Mouse (Mus musculus) right cerebral cortex, postnatal 14 days (tissue): ENCODE results near the gene D10Jhu81e.
"Not testable (repeated sequence)": the region's sequence is repeated elsewhere in the genome, so short reads cannot be mapped to it uniquely, and the experiment has no call there.

Experiments used
- DNase-seq: peaks from one replicate; pipeline ENCODE4 v3.0.0; 2022

The D10Jhu81e gene

DNA sequence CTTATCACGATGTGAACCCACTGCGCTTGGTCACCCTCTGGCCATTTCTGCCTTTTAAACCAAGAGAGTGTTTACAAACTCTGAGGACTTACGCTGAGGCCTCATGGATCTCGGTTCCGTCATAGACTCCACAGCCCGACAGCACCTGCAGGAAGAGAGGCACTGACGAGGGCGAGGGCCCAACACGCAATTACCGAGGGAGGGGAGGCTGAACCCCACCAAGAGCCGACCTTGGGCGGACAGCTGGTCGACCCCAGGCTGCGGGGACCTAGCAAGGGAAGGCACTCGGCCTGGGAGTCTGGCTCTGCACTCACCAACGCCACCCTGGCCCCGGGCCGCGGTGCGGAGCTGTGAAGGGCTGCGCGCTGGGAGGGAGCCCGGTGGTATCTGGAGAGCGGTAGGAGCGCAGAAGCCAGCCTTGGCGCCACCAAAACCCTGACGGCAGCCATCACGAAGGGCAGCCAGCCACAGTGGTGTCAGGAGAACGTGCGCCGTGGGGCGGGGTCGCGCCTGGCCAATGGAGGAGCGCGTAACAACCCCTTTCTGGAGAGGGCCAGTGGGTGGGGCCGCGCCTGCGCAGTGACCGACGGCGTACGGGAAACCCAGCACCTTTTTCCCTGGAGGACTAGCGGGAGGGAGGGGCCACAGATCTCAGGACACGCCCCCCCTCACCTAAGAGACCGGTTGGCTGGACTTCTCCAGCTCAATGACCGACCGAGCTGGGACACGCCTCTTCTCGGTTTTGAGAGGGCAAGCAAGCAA lies at the start of gene D10Jhu81e:
Gene D10Jhu81e (minus strand): TSS at position 502 of the 762 bp plus-strand sequence.
- DNase-seq: peak; percentile 100

DNA sequence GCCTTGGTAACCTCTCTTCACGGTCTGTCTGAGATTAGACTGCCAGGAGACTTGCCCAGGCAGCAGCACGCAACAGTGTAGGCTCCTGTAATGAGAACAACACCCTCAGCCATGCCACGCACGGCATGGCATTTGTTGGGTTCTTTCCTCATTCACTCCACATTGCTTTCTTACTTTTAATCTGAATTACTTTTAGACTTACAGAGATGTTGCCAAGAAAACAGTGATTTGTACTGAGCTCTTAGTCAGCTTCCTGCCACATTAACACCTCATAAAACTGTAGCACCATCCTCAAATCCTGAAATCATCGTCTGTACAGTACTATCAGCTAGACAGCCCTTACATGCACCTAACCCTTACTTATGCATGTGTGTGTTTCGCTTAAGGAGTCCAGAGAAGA lies 49.0 kb upstream of the D10Jhu81e start:
- no peak for DNase-seq

DNA sequence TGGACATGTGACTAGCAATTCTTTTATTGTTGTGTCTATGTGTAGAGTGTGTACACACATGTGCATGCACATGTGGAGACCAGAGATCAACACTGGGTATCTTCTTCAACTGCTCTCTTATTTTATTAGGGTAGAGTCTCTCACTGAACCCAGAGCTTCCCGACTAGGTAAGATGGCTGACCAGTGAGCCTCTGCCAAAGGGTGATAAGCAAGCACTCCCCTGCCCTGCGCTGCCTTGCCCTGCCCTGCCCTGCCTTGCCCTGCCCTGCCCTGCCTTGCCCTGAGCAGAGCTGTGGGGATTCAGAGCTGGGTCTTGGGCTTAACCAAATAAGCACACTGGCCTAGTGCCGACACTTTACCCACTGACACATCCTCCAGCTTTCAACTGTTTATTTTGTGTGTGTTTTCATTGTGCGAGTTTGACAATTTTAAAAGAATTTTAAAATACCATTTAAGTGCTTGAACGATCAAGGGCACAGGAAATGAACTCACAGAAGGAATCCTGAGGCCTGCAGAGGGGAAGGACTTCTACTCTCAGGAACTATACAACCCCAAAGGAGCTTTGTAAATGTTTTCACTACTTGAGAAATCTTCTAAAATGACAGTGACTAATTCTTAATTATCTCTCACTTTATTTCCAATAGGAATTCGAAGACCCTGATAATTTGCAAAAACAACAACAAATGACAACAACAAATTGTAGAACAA lies 46.9 kb upstream of the D10Jhu81e start:
- DNase-seq: no peak

DNA sequence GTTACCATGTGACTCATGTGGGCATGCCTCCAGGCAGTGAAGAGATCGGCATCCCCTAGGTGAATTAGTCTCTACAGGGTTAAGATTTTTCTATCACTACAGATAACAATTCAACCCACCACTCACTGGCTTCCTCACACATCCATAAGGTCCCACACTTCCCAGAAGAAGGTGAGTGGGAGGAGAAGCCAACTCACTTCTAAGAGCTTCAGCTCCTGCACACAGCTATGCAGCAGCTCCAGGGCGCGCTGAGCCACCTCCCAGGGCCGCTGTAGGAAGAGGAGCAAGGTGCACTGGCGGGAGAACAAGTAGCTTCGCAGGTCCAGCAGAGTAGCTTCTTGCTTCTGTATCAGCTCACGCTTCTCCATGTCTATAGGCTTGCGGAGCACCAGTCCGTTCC lies 44.8 kb upstream of the D10Jhu81e start:
- no peak for DNase-seq

DNA sequence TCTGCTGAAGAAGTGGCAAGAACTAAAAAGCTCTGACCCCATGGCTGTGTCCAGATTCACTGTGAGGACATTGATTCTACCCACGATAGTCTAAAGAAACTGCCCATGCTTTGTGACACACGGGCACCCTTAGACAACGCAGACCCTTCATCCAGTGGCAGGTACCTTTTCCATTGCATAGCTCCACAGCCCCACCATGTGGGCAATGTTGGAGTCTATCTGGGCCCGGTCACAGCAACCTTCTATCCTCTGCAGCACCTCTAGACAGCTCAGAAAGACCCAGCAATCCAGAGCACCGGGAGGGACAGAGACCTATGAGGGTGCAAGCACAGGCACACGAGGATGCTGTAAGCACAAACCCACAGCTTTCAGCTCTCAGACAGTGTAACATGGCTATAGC lies 41.7 kb upstream of the D10Jhu81e start:
- DNase-seq: peak; percentile 25

DNA sequence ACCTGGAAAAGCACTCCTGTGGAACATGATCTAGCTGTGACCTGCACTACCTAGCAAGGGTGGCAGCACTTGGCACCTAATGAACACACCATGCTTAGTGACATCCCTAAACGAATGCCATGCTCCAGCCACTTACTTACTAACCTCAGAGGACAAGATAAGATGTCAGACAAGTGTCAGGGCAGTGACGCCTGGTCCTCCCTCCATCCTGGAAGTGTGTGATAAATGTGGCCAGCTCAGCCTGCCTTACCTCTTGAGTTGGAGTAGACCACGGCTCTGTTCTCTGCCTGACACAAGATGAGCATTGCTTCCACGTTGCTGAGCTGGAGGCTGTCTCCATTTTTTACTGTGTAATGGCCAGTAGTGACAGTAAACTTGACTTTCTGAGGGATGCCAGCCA lies 31.6 kb upstream of the D10Jhu81e start:
- DNase-seq: no peak

DNA sequence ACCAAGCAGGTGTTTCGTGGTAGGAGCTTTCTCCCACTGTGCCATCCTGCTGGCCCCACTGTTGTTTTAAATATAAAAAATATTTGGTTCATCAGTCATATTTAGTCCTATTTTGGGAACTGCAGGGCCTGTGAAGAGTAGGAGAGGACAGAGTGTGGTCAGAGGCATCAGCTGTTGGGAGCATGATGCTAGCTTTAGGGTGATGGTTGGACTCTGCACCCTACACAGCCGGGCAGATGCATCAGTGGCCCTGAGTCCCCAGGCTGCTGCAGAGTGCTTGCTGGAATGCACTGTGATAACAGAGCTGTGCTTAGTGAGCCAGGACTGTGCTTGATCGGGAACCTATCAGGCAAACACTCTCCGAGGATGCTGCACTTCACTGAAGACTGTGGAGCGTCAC lies 23.4 kb upstream of the D10Jhu81e start:
- DNase-seq: no peak

DNA sequence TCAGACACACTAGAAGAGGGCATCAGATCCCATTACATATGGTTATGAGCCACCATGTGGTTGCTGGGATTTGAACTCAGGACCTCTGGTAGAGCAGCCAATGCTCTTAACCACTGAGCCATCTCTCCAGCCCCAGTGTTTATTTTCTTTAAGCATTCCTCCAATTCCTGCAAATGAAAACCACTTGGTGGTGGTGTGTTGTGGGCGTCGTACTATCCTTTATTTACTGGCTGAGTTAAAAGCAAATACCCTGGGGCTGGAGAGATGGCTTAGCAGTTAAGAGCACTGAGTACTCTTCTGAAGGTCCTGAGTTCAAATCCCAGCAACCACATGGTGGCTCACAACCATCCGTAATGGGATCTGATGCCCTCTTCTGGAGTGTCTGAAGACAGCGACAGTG lies 16.5 kb upstream of the D10Jhu81e start:
- not testable (repeated sequence) for DNase-seq

DNA sequence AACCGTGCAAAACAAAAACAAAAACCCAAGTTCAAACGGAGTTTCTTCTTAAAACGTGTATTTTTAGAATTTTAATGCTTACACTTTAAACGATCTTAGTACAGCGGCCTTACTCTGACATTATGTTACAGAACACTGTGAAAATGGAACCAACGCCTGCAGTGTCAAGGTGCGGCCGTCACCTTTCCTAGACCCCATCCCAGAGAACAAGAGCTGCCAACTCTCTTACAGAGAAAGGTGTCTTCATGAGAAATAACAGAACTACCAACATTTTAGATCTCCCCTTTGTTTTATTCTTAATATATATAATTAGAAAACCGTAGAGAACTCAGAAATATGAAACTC lies 15.8 kb upstream of the D10Jhu81e start:
- DNase-seq: no peak

DNA sequence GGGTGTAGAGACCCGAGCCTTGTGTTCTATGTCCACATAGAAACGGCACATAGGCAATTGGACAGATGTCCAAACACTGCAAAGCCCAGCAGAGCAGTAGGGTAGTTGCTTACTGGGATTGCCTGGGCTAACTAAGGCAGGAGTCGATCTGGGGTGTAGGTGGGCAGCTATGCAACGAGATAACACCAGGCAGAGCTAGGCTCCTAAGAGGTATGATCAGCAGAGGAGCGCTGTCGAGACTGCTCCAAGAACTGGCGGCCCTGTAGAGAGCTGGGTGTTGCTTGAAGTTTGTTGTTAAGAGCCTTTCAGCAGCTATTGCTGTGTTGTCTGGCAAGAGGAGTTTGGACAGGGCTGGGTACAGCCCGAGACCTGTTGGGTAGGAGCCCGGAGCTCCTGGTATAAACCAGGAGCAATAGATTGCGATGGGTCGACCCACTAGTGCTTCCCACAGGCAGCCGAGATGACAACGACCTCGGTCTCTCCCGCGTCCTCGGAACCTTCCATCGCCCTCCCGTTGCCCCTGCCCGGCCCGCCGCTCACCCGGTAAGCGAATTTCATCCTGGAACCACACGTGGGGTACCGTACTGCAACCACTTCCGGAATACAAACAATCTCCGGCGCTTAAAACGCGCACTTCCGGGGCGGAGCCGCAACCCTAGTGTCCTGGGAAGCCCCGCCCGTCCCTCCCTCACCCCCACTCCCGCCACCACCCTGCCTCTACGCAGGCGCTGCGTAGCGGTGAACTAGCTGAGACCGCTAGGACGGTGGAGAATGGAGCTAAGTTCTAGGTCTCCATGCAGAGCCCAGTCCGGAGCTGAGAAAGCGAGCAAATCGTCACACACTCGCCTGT lies 15.2 kb upstream of the D10Jhu81e start, which contains the start of gene Pwp2:
Gene Pwp2 (minus strand): TSS at position 619 of the 850 bp plus-strand sequence.
- DNase-seq: peak; percentile 85

DNA sequence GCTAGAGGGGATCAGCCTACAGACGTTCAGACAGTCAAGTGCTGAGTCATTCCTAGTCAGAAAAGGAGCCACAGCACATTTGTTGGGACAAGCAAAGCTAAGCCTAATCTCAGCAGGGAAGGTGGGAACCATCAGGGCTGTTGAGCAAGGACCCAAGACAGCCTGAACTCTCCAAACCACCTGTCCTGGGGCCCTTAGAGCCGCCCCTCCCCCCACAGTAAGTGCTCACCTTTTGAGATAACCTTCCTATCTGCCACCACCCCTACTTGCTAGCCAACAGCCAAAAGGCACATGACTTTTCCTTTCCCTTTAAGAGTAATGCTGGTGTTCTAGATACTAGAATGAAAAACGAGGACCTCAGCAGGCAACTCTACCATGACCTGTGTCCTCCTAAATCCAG lies 14.0 kb upstream of the D10Jhu81e start:
- DNase-seq: no peak

DNA sequence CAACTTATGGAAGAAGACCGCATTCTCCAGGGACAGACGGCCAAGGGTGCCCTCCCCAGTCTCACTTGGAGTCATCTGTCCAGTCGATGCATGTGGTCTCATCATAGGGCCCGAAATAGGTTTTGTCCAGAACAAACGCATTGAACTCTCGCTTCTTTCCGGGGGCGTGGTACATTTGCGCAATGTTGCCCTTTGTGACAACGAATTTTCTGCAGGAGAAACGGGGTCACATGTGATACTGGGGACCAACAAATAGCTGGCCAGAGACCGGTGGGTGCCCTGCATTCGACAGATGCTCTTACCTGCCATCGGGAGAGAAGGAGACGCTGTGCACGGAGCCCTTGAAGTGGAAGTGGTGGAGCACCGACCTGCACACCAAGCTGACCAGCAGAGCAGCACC lies 12.7 kb upstream of the D10Jhu81e start:
- DNase-seq: no peak

DNA sequence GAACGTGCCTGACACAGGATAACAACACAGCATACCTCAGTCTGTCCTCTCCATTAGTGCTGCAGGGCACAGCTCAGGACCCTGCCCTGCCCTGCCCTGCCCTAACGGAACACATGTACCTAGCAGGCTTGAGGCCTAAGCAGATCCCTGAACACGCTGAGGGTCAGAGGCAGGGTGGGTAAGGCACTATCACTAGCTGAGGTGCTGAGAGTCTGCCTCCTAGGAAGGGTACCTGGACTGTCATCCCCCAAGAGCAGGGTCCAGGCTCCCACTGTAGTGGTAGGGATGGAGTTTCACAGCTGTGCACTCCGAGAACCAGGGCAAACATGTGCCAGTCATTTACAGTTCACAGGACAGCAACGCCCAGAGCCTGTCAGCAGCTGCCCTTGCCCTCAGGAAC lies 4.9 kb upstream of the D10Jhu81e start:
- DNase-seq: no peak

DNA sequence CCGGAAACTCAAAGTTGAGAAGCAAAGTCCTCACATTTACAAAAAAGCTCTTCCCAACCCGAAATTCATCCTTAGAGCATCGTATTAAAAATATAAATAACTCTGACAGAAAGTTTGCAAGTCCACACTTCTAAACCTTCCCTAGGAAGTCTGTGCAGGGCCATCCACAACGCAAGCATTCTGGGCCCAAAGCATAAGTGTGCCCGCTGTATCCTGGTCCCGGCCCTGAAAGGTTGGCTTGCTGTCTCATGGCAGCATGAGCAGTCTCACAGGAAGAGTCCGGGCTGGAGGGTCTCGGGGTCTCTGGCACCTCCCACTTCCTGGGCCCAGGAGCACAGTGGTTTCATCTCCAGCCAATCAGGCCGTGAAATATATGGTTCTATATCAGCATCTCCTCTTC lies 2.0 kb upstream of the D10Jhu81e start:
- no peak for DNase-seq

DNA sequence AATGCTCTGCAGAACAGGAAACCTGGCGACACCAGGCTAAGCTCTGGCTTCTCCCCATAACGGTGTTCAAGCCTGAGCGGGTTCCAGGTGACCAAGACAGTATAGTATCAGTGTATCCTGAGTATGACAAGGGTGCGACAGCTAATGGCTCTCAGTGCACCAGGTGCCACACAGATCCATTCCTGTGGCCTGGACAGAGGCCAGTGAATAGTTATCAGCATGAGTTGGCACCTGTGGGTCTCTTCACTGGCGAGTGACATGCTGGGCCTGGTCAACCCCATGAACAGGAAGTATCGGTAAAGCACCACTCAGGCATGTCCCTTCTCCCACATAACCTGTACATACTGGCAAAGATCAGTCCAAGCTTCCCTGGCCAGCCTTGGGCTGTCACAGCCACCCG lies 1.5 kb upstream of the D10Jhu81e start:
- no peak for DNase-seq

DNA sequence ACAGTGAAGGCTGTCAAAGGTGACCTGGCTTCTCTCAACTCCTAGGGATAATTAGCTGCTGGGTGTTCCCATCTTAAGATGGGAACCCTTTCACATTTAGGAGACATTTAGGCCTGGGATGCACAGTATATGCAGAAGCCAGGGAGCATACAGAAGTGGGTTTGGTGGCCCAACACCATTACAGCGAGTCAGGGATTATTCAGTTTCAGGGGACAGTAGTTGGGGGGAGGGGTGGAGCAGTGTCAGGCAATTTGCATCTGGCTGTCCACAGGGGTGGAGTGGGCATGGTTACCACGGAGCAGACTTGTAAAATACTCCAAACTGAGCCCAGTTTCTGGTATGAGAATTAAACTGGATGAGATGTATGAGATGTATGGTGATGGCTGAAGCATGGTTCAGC lies 863 bp upstream of the D10Jhu81e start:
- no peak for DNase-seq

DNA sequence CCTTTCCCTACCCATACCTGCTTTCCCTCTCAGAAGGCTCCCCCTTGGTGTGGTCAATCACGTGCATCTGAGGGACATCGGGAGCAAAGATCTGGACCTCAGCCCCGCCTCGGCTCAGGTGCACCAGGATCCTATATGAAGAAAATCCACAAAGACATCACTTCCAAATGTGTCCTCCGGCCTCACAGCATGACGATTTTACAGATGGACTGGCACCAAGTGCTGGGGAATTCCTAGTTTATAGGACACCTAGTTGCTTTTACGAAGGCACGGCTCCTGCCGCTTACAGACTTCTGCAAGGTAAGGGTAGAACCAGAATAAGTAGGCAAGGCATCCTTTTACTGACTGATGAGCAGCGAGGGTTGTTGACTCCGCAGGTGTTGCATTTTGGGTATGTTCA lies 790 bp downstream of the D10Jhu81e start:
- no peak for DNase-seq

DNA sequence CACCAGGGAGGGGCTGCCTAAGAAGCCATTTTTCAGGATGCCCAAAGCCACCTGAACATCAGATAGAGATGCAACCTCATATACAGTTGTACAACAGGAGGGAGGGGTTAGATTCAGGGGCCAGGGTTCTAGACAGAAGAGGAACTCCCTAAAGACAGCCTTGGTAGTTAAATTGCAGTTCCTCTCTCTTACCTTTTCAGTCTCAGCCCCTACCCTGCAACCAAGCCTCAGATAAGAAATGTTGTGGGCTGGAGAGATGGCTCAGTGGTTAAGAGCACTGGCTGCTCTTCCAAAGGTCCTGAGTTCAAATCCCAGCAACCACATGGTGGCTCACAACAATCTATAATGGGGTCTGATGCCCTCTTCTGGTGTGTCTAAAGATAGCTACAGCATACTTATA lies 1.8 kb downstream of the D10Jhu81e start:
- DNase-seq: no peak

DNA sequence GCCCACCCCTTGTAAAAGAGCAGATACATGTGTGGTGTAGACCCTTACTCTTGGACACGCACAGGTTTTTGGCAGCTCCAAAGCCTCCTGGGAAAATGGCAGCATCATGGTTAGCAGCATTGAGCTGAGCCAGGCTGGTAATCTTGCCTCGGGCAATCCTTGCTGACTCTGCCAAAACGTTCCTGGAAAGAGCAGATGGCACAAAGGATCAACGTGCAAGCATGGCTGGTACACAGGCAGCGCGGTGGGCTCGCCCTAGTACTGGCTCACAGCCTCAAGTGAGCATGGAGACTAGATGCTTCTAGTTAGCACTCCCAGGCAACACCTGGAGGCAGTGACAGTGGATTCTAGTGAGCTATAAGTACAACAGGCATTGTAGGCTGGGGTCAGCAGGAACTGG lies 2.2 kb downstream of the D10Jhu81e start:
- no peak for DNase-seq

DNA sequence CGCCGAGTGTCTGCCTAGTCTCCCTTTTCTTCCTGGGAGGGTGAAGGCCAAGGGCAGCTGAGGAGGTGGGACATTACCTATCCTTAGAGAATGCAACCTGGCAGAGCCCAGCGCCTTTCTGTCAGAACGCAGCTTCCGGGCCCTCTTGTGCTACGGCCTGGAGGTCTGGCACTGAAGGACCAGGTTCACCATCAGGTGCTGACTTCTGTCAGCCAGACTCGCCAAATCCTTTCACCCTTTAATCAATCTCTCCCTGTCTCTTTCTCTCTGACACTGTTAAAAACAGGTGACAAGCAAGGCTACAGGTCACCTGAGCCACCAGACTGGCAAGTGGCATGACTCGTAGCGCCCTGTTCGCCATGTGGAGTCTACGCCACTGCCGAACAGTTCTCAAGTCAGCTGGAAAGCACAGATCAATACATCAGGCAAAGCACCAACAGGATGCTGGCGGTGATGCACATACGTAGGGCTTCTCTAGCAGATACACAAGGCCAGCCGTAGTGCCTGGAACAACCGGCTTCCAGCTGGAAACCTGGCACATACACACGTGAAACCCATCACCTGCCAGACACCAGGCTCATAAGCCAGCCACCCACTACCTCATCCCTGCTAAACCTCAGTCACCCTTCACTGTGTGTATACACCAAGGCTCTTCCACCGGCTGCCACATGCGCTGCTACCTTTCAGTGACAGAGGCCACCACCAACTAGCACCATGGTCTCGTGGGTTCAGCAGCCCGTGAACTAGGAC lies 4.2 kb downstream of the D10Jhu81e start:
- no peak for DNase-seq

DNA sequence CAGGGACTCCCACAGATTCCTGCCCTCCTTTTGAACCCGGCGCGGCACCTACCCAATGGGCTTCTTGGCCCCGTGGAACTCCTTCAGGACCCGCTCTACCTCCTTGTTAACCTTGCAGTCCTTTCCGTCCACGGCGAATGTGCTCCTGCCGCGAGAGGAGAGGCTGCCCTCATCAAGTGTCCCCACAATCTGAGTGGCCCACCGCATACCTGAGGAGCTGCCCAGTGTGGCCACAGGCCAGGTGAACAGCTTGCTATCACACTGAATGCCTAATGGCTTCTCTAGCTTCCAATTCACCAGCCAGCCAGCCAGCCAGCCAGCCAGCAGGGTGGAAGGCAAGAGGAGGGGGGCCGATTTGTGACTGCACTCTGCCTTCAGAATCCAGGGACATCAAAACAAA lies 4.8 kb downstream of the D10Jhu81e start:
- DNase-seq: no peak

DNA sequence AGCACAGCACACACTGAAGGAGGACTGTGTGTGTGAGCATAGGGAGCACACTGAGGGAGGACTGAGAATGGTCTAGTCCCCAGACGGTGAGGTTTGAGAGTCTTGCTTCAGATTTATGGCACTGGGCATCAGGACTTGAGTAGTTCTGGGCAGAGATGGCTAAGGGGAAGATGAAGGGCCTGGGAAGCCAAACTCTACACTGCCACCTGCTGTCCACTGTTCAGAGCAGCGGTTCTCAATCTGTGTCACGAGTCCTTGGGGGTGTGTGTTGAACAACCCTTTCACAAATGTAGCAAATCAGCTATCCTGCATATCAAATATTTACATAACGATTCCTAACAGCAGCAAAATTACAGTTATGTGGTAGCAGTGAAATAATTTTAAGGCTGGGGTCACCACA lies 5.7 kb downstream of the D10Jhu81e start:
- peak; percentile 64 for DNase-seq

DNA sequence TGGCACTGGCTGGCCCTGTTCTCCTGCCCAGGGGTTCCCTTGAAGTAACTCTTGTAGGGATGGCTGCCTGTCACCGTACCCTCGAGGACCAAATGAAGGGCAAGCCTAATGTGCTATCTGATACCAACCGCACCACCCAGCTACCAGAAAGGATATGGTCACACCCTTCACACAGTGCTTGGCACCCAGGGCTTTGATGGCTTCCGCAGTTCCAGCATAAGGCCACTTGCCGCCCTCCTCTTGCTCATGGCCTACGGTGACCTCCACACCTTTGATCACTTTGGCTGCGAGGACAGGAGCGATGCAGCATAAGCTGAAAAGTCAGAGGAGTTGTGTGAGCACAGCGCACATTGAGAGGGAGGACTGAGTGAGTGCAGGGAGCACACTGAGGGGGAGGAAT lies 6.3 kb downstream of the D10Jhu81e start:
- DNase-seq: no peak
